Mouse (Mus musculus) liver, embryonic 13.5 days (tissue): ENCODE measurements around the gene Svs1. TPM values are rescaled to one million over a fixed set of nuclear protein-coding genes. Genes with fewer than 3 reads are reported as not detected.

Experiments
- ATAC-seq: fragments of 200-750 bp; cut with Nextera tagmentation; 2 replicates; pipeline ENCODE4 v1.8.0; 2017; ENCODE audit warnings: low read depth, mild to moderate bottlenecking, moderate number of reproducible peaks, moderate library complexity
- DNase-seq: peaks from one replicate; pipeline ENCODE4 v3.0.0; 2022
- H3K27ac ChIP-seq: fragments of 300-500 bp; sonication (generic); 2 replicates; pipeline ENCODE4 v1.5.1; 2015; ENCODE audit warnings: moderate library complexity, mild to moderate bottlenecking, inconsistent platforms
- H3K27me3 ChIP-seq: fragments of 300-500 bp; sonication (generic); 2 replicates; pipeline ENCODE4 v1.6.1; 2015; ENCODE audit warnings: mild to moderate bottlenecking, inconsistent platforms
- H3K36me3 ChIP-seq: fragments of 300-500 bp; sonication (generic); 2 replicates; pipeline ENCODE4 v1.6.1; 2015; ENCODE audit warnings: mild to moderate bottlenecking, inconsistent platforms
- H3K4me1 ChIP-seq: fragments of 300-500 bp; sonication (generic); replicated peaks from 2 replicates; pipeline ENCODE4 v1.6.1; 2015; ENCODE audit warnings: inconsistent platforms
- H3K4me2 ChIP-seq: fragments of 300-500 bp; sonication (generic); 2 replicates; pipeline ENCODE4 v1.6.1; 2015; ENCODE audit warnings: inconsistent platforms, mild to moderate bottlenecking, moderate library complexity
- H3K4me3 ChIP-seq: fragments of 300-500 bp; sonication (generic); replicated peaks from 2 replicates; pipeline ENCODE4 v1.5.1; 2015; ENCODE audit warnings: mild to moderate bottlenecking, inconsistent platforms
- H3K9ac ChIP-seq: fragments of 300-500 bp; sonication (generic); 2 replicates; pipeline ENCODE4 v1.6.1; 2015; ENCODE audit warnings: mild to moderate bottlenecking, inconsistent platforms
- H3K9me3 ChIP-seq: fragments of 300-500 bp; sonication (generic); replicated peaks from 2 replicates; pipeline ENCODE4 v1.6.1; 2016; ENCODE audit warnings: inconsistent platforms
- WGBS: fragments of 180-500 bp; shearing (Covaris S2); methylation state at CpG from one replicate; pipeline ENCODE4 v1.1.7; 2015; ENCODE audit not compliant: insufficient replicate concordance; 5-methylcytosine and 5-hydroxymethylcytosine counted together
- polyA plus RNA-seq: library from polyadenylated mRNA; unstranded; fragments of >200 nt; fragmentation: Nextera tagmentation; extraction: Ambion mirVana; gene quantifications from 2 replicates; pipeline ENCODE4 v1.2.1, GENCODE M21; 2015

Gene Svs1
- polyA plus RNA-seq, 1 experiment from 2014 or later, result not detected

- H3K4me1 ChIP-seq, result peaks cover 6% of the 10 kb centered on the region; the same call in 1 of the 2 replicates
- no peak for ATAC-seq
- 53% methylated on average over 5 of the region's 5 CpGs for WGBS
Observed at GRCm38 (mm10) chr6:49011191-49011590, 24.5 kb downstream of the Svs1 start.

GRCm38 (mm10) chr6:49013023-49013422 lies 26.4 kb downstream of the Svs1 start:
- 55% methylated on average over 4 of the region's 4 CpGs for WGBS
- H3K4me1 ChIP-seq, result peaks cover 6% of the 10 kb centered on the region; the same call in 1 of the 2 replicates
- DNase-seq, result no peak
- no peak overlapping the region for H3K27ac ChIP-seq
- no peak for ATAC-seq
- H3K27me3 ChIP-seq, result no peaks in the 10 kb centered on the region
- H3K4me2 ChIP-seq, result no peak overlapping the region
- H3K9ac ChIP-seq, result no peak overlapping the region
- H3K36me3 ChIP-seq, result no peaks in the 10 kb centered on the region
- 0 out of 2 replicates have a peak, but pooled peaks cover 3% of the 10 kb centered on the region for H3K9me3 ChIP-seq
- no peak overlapping the region for H3K4me3 ChIP-seq

More at GRCm38 (mm10) chr6:49011191-49011590, 24.5 kb downstream of the Svs1 start:
- H3K9ac ChIP-seq, result no peak overlapping the region
- 0 out of 2 replicates have a peak, but pooled peaks cover 3% of the 10 kb centered on the region for H3K9me3 ChIP-seq
- no peak overlapping the region for H3K4me2 ChIP-seq
- no peaks in the 10 kb centered on the region for H3K27me3 ChIP-seq
- no peak overlapping the region for H3K27ac ChIP-seq
- H3K4me3 ChIP-seq, result no peak overlapping the region
- no peaks in the 10 kb centered on the region for H3K36me3 ChIP-seq
- no peak for DNase-seq

- no peak for ATAC-seq
- Histone ChIP-seq H3K4me3 (no peak overlapping the region), H3K9ac (no peak overlapping the region), H3K4me2 (no peak overlapping the region), H3K9me3 (0 out of 2 replicates have a peak, but pooled peaks cover 3% of the 10 kb centered on the region), H3K4me1 (peaks cover 5% of the 10 kb centered on the region; the same call in 1 of the 2 replicates), H3K27ac (no peak overlapping the region), H3K36me3 (no peaks in the 10 kb centered on the region), H3K27me3 (no peaks in the 10 kb centered on the region)
- 32% methylated on average over 3 of the region's 3 CpGs for WGBS
- no peak for DNase-seq
Observed at GRCm38 (mm10) chr6:49013458-49013857, 26.8 kb downstream of the Svs1 start.

GRCm38 (mm10) chr6:49017150-49017549 lies 30.5 kb downstream of the Svs1 start:
- ATAC-seq (no peak), DNase-seq (no peak)
- Histone ChIP-seq H3K4me2 (no peak overlapping the region), H3K27me3 (0 out of 2 replicates have a peak, but pooled peaks cover 3% of the 10 kb centered on the region), H3K9ac (no peak overlapping the region), H3K4me1 (no peaks in the 10 kb centered on the region), H3K9me3 (no peaks in the 10 kb centered on the region), H3K4me3 (no peak overlapping the region), H3K27ac (no peak overlapping the region), H3K36me3 (no peaks in the 10 kb centered on the region)
- 21% methylated on average over 12 of the region's 12 CpGs for WGBS

- no peak for DNase-seq
- WGBS, result 66% methylated on average over 1 of the region's 1 CpGs
- Histone ChIP-seq H3K4me3 (no peak overlapping the region), H3K27ac (no peak overlapping the region), H3K4me1 (no peaks in the 10 kb centered on the region), H3K27me3 (peaks cover 6% of the 10 kb centered on the region; the same call in 1 of the 2 replicates), H3K4me2 (no peak overlapping the region), H3K9ac (no peak overlapping the region), H3K36me3 (no peaks in the 10 kb centered on the region), H3K9me3 (no peaks in the 10 kb centered on the region)
- ATAC-seq, result no peak
Observed at GRCm38 (mm10) chr6:49019341-49019740, 32.7 kb downstream of the Svs1 start.

- Histone ChIP-seq H3K9ac (no peak overlapping the region), H3K4me3 (no peak overlapping the region), H3K27ac (no peak overlapping the region), H3K36me3 (no peaks in the 10 kb centered on the region), H3K27me3 (peaks cover 6% of the 10 kb centered on the region; the same call in 1 of the 2 replicates), H3K4me2 (no peak overlapping the region), H3K9me3 (no peaks in the 10 kb centered on the region), H3K4me1 (no peaks in the 10 kb centered on the region)
- 61% methylated on average over 14 of the region's 14 CpGs for whole genome bisulfite sequencing
- DNase-seq, result no peak
- no peak for ATAC-seq
Observed at GRCm38 (mm10) chr6:49021141-49022012, 34.7 kb downstream of the Svs1 start.

- Histone ChIP-seq H3K27me3 (peaks cover 6% of the 10 kb centered on the region; the same call in 1 of the 2 replicates), H3K9me3 (no peaks in the 10 kb centered on the region), H3K4me3 (no peak overlapping the region), H3K36me3 (no peaks in the 10 kb centered on the region), H3K9ac (no peak overlapping the region), H3K27ac (no peak overlapping the region), H3K4me1 (no peaks in the 10 kb centered on the region), H3K4me2 (no peak overlapping the region)
- WGBS, result 62% methylated on average over 2 of the region's 2 CpGs
- DNase-seq (no peak), ATAC-seq (no peak)
Observed at GRCm38 (mm10) chr6:49022384-49022783, 35.7 kb downstream of the Svs1 start.

- no peak overlapping the region for H3K9ac ChIP-seq
- 61% methylated on average over 10 of the region's 10 CpGs for WGBS
- no peak for ATAC-seq
Observed at GRCm38 (mm10) chr6:49023315-49023714, 36.7 kb downstream of the Svs1 start.

GRCm38 (mm10) chr6:49025290-49025689 lies 38.6 kb downstream of the Svs1 start:
- ATAC-seq, result no peak
- 68% methylated on average over 7 of the region's 7 CpGs for WGBS
- Histone ChIP-seq H3K4me1 (no peaks in the 10 kb centered on the region), H3K4me2 (no peak overlapping the region), H3K9me3 (no peaks in the 10 kb centered on the region), H3K4me3 (no peak overlapping the region), H3K36me3 (no peaks in the 10 kb centered on the region), H3K9ac (no peak overlapping the region), H3K27me3 (peaks cover 3% of the 10 kb centered on the region; the same call in 1 of the 2 replicates), H3K27ac (no peak overlapping the region)
- no peak for DNase-seq

More at GRCm38 (mm10) chr6:49023315-49023714, 36.7 kb downstream of the Svs1 start:
- H3K36me3 ChIP-seq, result no peaks in the 10 kb centered on the region
- no peaks in the 10 kb centered on the region for H3K4me1 ChIP-seq
- no peaks in the 10 kb centered on the region for H3K9me3 ChIP-seq
- no peak overlapping the region for H3K4me2 ChIP-seq
- peaks cover 6% of the 10 kb centered on the region; the same call in 1 of the 2 replicates for H3K27me3 ChIP-seq
- no peak for DNase-seq
- H3K27ac ChIP-seq, result no peak overlapping the region
- H3K4me3 ChIP-seq, result no peak overlapping the region

GRCm38 (mm10) chr6:49026496-49026895 lies 39.8 kb downstream of the Svs1 start:
- ATAC-seq, result no peak
- no peak overlapping the region for H3K4me2 ChIP-seq
- no peak overlapping the region for H3K27ac ChIP-seq
- H3K36me3 ChIP-seq, result no peaks in the 10 kb centered on the region
- no peak overlapping the region for H3K9ac ChIP-seq
- no peak overlapping the region for H3K4me3 ChIP-seq
- 38% methylated on average over 5 of the region's 5 CpGs for WGBS
- H3K4me1 ChIP-seq, result no peaks in the 10 kb centered on the region
- no peaks in the 10 kb centered on the region for H3K9me3 ChIP-seq
- H3K27me3 ChIP-seq, result peaks cover 3% of the 10 kb centered on the region; the same call in 1 of the 2 replicates
- no peak for DNase-seq

- H3K36me3 ChIP-seq, result no peaks in the 10 kb centered on the region
- no peak overlapping the region for H3K4me2 ChIP-seq
- ATAC-seq, result no peak
- H3K4me3 ChIP-seq, result no peak overlapping the region
- DNase-seq, result no peak
- peaks cover 3% of the 10 kb centered on the region; the same call in 1 of the 2 replicates for H3K27me3 ChIP-seq
- H3K9ac ChIP-seq, result no peak overlapping the region
- no peak overlapping the region for H3K27ac ChIP-seq
- H3K9me3 ChIP-seq, result no peaks in the 10 kb centered on the region
- no peaks in the 10 kb centered on the region for H3K4me1 ChIP-seq
- 70% methylated on average over 6 of the region's 6 CpGs for WGBS
Observed at GRCm38 (mm10) chr6:49028019-49028418, 41.4 kb downstream of the Svs1 start.
